Mouse (Mus musculus) erythroblast, adult 5-6 weeks (primary cell): ENCODE measurements at regions not wholly inside any gene's neighbourhood (a gene's known extent, or its start where the extent isn't known, plus 50 kb on each side); places are given as distances from the start of the nearest gene placed in this dataset.

Source experiments
- ATAC-seq: replicated peaks from 2 replicates; pipeline ENCODE4 v1.8.0; 2016; ENCODE audit warnings: moderate number of reproducible peaks, mild to moderate bottlenecking, moderate TSS enrichment, inconsistent platforms; ENCODE audit not compliant: poor library complexity, low FRiP score, severe bottlenecking

GRCm38 (mm10) chr2:75385551-75386263, 273.4 kb upstream of the Hnrnpa3 start:
- no peak for ATAC-seq

DNA sequence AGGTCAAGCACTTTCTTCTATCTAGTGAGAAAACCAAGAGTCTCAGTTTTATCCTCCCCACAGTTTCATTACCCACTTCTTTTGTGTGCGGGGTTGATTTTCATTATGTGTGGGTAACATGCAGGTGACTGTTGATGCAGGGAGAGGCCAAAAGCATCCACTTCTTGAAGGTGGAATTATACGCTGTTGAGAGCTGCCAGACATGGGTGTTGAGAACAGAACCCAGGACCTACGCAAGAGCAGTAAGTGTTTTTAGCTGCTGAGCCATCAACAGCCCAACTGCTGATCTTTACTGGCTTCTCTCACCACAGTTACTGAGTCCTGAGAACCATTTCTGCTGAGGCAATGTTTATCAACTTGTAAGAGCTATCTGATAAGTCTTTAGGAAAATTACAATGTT, 272.4 kb upstream of the Hnrnpa3 start:
- ATAC-seq: no peak

DNA sequence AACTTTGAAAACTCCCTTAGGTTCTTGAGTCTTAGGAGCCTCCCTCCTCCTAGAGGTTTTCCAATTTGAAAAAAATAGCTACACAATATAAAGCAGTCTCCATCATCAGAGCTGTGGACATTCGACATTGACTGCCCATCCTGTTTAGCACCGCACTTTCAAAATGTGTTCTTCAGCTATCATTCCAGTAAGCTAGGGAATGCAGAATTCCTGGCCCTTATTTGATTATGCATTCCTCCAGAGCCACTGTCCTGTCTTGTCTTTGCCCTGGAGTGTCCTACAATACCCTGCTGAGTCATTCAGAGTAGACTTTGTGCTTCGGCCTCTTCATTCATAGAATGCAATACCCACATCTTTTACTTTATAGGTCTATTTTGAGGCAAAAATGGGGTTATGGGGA, 267.0 kb upstream of the Hnrnpa3 start:
- ATAC-seq: no peak

DNA sequence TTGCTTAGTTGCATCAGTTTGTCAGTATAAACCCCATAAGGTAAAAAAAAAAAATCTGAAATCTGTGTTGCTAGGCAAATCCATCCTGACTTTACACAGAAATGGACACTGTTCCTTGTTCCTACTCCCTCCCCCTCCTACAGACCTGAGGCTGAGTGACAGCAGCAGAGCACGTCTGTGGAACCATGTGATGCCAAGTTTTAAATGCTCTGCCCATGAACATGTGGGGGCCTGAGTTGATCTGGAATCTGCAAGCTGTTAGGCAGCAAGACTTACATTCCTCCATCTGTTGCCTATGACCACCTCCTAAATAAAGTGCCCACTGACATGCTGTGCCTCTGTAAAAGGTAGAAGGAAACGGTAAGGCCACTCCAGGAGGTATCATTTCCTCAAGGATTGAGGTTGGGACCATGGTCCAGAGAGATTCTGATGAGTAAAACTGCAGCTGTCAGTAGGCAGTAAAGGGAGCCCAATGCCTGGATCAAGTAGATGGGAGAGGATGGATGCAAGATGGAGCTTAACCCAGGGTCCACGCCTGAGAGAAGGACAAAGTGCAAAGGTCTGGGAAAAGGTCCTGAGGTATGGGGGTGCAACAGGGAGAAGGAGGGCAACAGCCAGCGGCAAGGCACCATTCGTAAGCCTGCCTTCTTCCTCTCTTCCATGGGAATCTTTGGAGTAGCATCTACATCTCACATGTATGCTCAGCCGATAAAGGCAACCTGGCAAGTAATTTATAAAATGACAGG, 264.0 kb upstream of the Hnrnpa3 start:
- ATAC-seq: no peak

DNA sequence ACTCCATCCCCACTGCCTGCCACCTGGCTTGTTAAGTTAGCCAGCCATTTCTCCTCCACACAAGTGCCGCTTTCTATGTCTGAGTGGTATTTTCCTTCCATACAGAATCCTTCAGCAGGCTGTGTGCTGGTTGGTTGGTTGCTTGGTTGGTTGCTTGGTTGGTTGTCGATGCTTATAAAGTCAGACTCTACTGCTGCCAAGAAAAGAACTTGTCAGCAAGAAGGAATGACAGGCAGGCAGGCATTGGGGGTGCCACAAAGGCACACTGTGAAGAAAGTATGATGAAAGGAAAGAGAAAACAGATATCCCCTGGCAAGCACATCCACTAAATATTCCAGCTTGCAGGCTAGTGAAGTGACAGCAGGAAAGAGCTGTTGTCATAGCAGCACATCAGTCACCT, 263.0 kb upstream of the Hnrnpa3 start:
- ATAC-seq: no peak

GRCm38 (mm10) chr2:75400291-75400870, 258.7 kb upstream of the Hnrnpa3 start:
- no peak for ATAC-seq

DNA sequence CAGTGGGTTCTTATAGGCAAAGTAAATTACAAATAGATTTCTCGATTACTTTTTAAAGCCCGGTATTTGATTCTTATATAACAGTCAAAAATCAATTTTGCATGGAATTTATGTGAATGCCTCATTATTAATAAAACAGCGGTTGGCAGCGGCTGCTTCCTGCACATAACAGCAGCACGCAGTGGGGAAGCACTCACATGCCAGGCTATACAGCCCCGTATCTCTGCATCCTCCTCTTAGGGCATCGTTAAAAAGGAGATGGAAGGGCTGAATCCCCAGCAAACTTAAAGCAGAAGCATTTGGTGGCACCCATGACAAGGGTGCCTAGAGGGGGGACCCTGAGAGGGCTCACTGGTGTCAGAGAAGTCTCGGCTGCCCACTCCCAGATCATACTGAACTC, 255.3 kb upstream of the Hnrnpa3 start:
- no peak for ATAC-seq

GRCm38 (mm10) chr2:75405524-75406214, 253.4 kb upstream of the Hnrnpa3 start:
- no peak for ATAC-seq

- ATAC-seq: no peak
Measured at GRCm38 (mm10) chr2:75406721-75407455, 252.2 kb upstream of the Hnrnpa3 start.

- no peak for ATAC-seq
Measured at GRCm38 (mm10) chr2:75407560-75407959, 251.5 kb upstream of the Hnrnpa3 start.

GRCm38 (mm10) chr2:75408016-75408415, 251.0 kb upstream of the Hnrnpa3 start:
- ATAC-seq: no peak

DNA sequence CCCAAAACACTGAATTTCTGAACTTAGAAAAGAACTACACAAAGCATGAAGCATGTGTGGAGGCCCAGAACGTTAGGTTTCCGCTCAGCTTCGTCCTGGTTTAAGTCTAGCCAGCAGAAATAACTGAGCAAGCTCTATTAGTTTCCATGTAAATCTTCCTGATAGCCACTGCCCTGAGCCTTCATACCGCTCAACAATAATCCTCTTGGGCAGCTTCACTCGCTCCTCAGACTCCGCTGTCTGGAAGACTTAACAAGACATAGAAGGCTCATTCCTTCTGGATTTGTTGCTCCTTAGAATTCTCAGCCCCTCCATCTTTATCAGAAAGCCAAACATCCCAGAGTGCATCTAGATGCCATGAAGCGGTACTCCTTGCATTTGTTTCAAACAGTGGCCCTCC, 249.3 kb upstream of the Hnrnpa3 start:
- no peak for ATAC-seq

GRCm38 (mm10) chr2:75412735-75413134, 246.3 kb upstream of the Hnrnpa3 start:
- ATAC-seq: no peak

- no peak for ATAC-seq
Measured at GRCm38 (mm10) chr2:75418689-75419088, 240.4 kb upstream of the Hnrnpa3 start.

DNA sequence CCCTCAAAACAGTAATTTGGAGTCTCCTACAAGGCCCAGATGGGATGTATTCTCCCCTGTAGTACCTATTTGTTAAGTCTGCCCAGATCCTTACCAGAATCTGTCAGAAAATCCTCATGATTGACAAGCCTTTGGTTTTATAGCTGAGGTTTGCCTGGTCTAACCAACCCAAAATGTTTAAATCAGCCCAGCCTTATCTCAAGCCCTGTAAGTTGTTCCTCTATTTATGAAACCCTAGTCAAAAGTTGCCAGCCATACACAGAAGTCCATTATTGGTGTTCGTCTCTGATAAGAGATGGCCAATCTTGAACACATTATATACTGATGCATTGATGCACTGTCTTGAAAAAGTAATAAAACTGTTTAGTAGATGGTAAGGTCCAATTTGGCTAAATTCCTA, 239.9 kb upstream of the Hnrnpa3 start:
- ATAC-seq: no peak

GRCm38 (mm10) chr2:75422798-75423685, 236.0 kb upstream of the Hnrnpa3 start:
- ATAC-seq: no peak

- ATAC-seq: no peak
Measured at GRCm38 (mm10) chr2:75423872-75424271, 235.2 kb upstream of the Hnrnpa3 start.

DNA sequence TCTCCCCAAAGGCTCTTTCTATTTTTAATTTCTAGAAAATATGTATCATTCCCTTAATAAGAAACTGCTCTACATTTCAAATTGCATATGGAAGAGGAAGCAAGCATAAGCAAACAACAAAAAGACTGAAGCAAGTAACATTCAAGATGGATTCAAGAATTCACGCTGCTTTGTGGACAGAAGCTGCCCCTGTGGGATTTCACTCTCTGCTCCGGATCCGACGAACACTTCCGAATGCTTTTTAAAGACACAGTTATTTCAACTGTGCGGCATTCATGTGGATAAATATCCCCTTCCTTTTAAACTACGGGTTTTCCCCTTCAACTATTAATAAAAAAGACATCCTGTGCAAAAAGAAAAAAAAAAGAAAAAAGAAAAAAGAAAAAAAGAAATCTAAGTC, 234.7 kb upstream of the Hnrnpa3 start:
- no peak for ATAC-seq

GRCm38 (mm10) chr2:75424911-75425310, 234.2 kb upstream of the Hnrnpa3 start:
- no peak for ATAC-seq
